ENCODE assay signal across 8 mouse cellular contexts in the genomic region with DNA sequence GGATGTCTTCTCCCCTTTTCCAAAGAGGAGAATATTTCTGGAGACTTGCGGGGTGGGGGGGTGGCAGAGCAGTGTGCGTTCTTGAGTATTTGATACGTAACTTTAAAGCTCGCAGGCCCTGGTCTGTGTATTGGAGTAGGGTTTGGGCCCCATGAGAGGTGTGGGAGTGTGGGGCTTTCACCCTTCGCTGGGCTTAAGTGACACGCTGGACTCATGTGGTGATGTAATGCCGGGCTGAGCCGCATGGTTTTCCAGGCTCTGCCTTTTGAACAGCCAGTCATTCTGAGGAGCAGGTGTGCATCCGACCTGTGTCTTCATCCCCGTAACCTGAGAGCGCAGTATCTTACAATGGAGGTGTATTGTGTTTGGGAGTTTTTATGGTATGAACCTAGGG.
A peak's percentile ranks its signal among the peaks of the same experiment; 100 is the strongest.
DNase-seq lines count a peak whose midpoint lies in the region; ATAC-seq and TF ChIP-seq lines count a peak whose summit lies in the region.

No protein-coding gene starts in this region.

- H3K36me3 ChIP-seq in ES-Bruce4 (ENCODE audit: control insufficient read depth, insufficient read depth, low read length, poor library complexity, severe bottlenecking): no peaks in the 10 kb centered on the region
- no peaks in the 10 kb centered on the region for H3K36me3 ChIP-seq in forebrain, embryonic 11.5 days (ENCODE audit: control insufficient read depth, insufficient read depth, low read length)
- no peaks in the 10 kb centered on the region for H3K36me3 ChIP-seq in liver, embryonic 15.5 days (replicated peaks)
- no peaks in the 10 kb centered on the region for H3K36me3 ChIP-seq in kidney, adult 2 months (ENCODE audit: control insufficient read depth, insufficient read depth, low read length)

- H3K27me3 ChIP-seq in ES-Bruce4 (ENCODE audit: control insufficient read depth, insufficient read depth, low read length, poor library complexity, severe bottlenecking): no peaks in the 10 kb centered on the region
- H3K27me3 ChIP-seq in forebrain, embryonic 11.5 days (ENCODE audit: control insufficient read depth, insufficient read depth, low read length): no peaks in the 10 kb centered on the region
- peaks cover 18% of the 10 kb centered on the region for H3K27me3 ChIP-seq in liver, embryonic 15.5 days
- no peaks in the 10 kb centered on the region for H3K27me3 ChIP-seq in kidney, adult 2 months (replicated peaks; ENCODE audit: control insufficient read depth, insufficient read depth, low read length)

- no peak for TF ChIP-seq POLR2A in ES-Bruce4 (IDR thresholded peaks at IDR 0.05; ENCODE audit: insufficient read depth, low read length)
- no peak for TF ChIP-seq POLR2A in kidney, adult 2 months (IDR thresholded peaks at IDR 0.05; ENCODE audit: low read depth, low read length)

- TF ChIP-seq EP300 in ES-Bruce4 (IDR thresholded peaks at IDR 0.05; ENCODE audit: insufficient read depth, low read depth, low read length): no peak

- TF ChIP-seq CTCF in ES-Bruce4 (IDR thresholded peaks at IDR 0.05; ENCODE audit: low read depth, low read length): no peak
- no peak for TF ChIP-seq CTCF in kidney, adult 2 months (conservative IDR thresholded peaks at IDR 0.05; ENCODE audit: insufficient read depth, insufficient read length, low read depth, low read length)

- H3K4me3 ChIP-seq in ES-Bruce4 (ENCODE audit: low read depth, low read length): peak overlapping the region; percentile 78
- H3K4me3 ChIP-seq in forebrain, embryonic 11.5 days (ENCODE audit: low read depth, low read length): peak overlapping the region; percentile 72
- no peak overlapping the region for H3K4me3 ChIP-seq in liver, embryonic 15.5 days (replicated peaks)
- H3K4me3 ChIP-seq in kidney, adult 2 months (ENCODE audit: insufficient read depth, low read depth, low read length): no peak overlapping the region

- H3K4me2 ChIP-seq in forebrain, embryonic 11.5 days (ENCODE audit: low read depth, low read length, severe bottlenecking): peak overlapping the region; percentile 59
- peak overlapping the region; percentile 63; the same call in 1 of the 2 replicates for H3K4me2 ChIP-seq in liver, embryonic 15.5 days

- no peaks in the 10 kb centered on the region for H3K9me3 ChIP-seq in ES-Bruce4 (replicated peaks; ENCODE audit: control insufficient read depth, insufficient read depth, low read length, poor library complexity, severe bottlenecking)
- no peaks in the 10 kb centered on the region for H3K9me3 ChIP-seq in forebrain, embryonic 11.5 days (ENCODE audit: control insufficient read depth, low read length)
- H3K9me3 ChIP-seq in liver, embryonic 15.5 days (replicated peaks): no peaks in the 10 kb centered on the region

- peak; percentile 15; the same call in 1 of the 2 replicates for ATAC-seq in frontal cortex, adult (ENCODE audit: low TSS enrichment)
- ATAC-seq in forebrain, embryonic 11.5 days (replicated peaks; ENCODE audit: low FRiP score): 0 out of 2 replicates have a peak, but pooled peaks have one; percentile 34
- ATAC-seq in liver, embryonic 15.5 days (ENCODE audit: insufficient read depth): no peak
- no peak for ATAC-seq in megakaryocyte-erythroid progenitor cell, adult 5-6 weeks (replicated peaks; ENCODE audit: low FRiP score, low TSS enrichment, poor library complexity, severe bottlenecking)

- 14% methylated on average over 11 of the region's 11 CpGs for whole genome bisulfite sequencing in forebrain, embryonic 11.5 days
- 66% methylated on average over 11 of the region's 11 CpGs for WGBS in liver, embryonic 15.5 days (ENCODE audit: insufficient replicate concordance)
- WGBS in kidney, adult 2 months: 73% methylated on average over 11 of the region's 11 CpGs

- peaks cover 3% of the 10 kb centered on the region for H3K4me1 ChIP-seq in ES-Bruce4 (ENCODE audit: control insufficient read depth, insufficient read depth, low read length)
- peaks cover 19% of the 10 kb centered on the region for H3K4me1 ChIP-seq in forebrain, embryonic 11.5 days (replicated peaks; ENCODE audit: control insufficient read depth, insufficient read depth, low read length)
- peaks cover 11% of the 10 kb centered on the region for H3K4me1 ChIP-seq in liver, embryonic 15.5 days (replicated peaks)
- H3K4me1 ChIP-seq in kidney, adult 2 months (ENCODE audit: control insufficient read depth, insufficient read depth, low read length): peaks cover 9% of the 10 kb centered on the region; the same call in 1 of the 2 replicates

- H3K27ac ChIP-seq in ES-Bruce4 (ENCODE audit: insufficient read depth, low read length): peak overlapping the region; percentile 22
- peak overlapping the region; percentile 97; the same call in 1 of the 2 replicates for H3K27ac ChIP-seq in forebrain, embryonic 11.5 days (ENCODE audit: low read depth, low read length)
- no peak overlapping the region for H3K27ac ChIP-seq in liver, embryonic 15.5 days (replicated peaks)
- no peak overlapping the region for H3K27ac ChIP-seq in kidney, adult 2 months (ENCODE audit: insufficient read depth, low read depth, low read length)

- DNase-seq in frontal cortex, postnatal 10 days (ENCODE audit: low spot score in 2 of 2): no peak
- DNase-seq in forebrain, embryonic 11.5 days (ENCODE audit: low spot score): peak; percentile 67
- DNase-seq in T-cell, adult 2 months (ENCODE audit: low spot score): no peak
- DNase-seq in kidney, adult 2 months: no peak

- H3K9ac ChIP-seq in ES-Bruce4 (ENCODE audit: low read depth, poor library complexity, severe bottlenecking): peak overlapping the region; percentile 79
- H3K9ac ChIP-seq in forebrain, embryonic 11.5 days (ENCODE audit: low read length): peak overlapping the region; percentile 94
- no peak overlapping the region for H3K9ac ChIP-seq in liver, embryonic 15.5 days

Comparison
In these comparisons a context has a peak if more than half of its experiments do, and no peak if none do; other contexts are left out.
1. ATAC-seq: peak in frontal cortex, adult (single experiment) and forebrain, embryonic 11.5 days (single experiment); none in liver, embryonic 15.5 days (single experiment) and megakaryocyte-erythroid progenitor cell, adult 5-6 weeks (single experiment).
2. H3K27ac ChIP-seq: peak in ES-Bruce4 (single experiment) and forebrain, embryonic 11.5 days (single experiment); none in liver, embryonic 15.5 days (single experiment) and kidney, adult 2 months (single experiment).
3. H3K4me3 ChIP-seq: peak in ES-Bruce4 (single experiment) and forebrain, embryonic 11.5 days (single experiment); none in liver, embryonic 15.5 days (single experiment) and kidney, adult 2 months (single experiment).